Mouse (Mus musculus): ENCODE measurements around the gene Olfr987. TPM values are rescaled to one million over a fixed set of nuclear protein-coding genes. Genes with fewer than 3 reads are reported as not detected.

The Olfr987 gene
- polyA plus RNA-seq, 1 experiment from 2014 or later = not detected

Other genes with a start within 250 kb of the Olfr987 start
- gene Aplnr, start 203.1 kb downstream of the Olfr987 start, polyA plus RNA-seq (2014; fragmentation: Nextera tagmentation; extraction: Ambion mirVana) = 62.0 and 63.2 TPM in 2 replicates
- gene Lrrc55, start 142.1 kb downstream of the Olfr987 start, polyA plus RNA-seq (2014; fragmentation: Nextera tagmentation; extraction: Ambion mirVana) = 2.1 and 2.3 TPM in 2 replicates
- gene Olfr988, start 23.9 kb upstream of the Olfr987 start, polyA plus RNA-seq (2014; fragmentation: Nextera tagmentation; extraction: Ambion mirVana) = not detected in 2 replicates
- not detected in 2 replicates for gene Olfr992, start 70.2 kb upstream of the Olfr987 start, polyA plus RNA-seq (2014; fragmentation: Nextera tagmentation; extraction: Ambion mirVana)
- gene Olfr993, start 75.6 kb upstream of the Olfr987 start, polyA plus RNA-seq (2014; fragmentation: Nextera tagmentation; extraction: Ambion mirVana) = not detected in 2 replicates
- not detected in 2 replicates for gene Olfr994, start 97.1 kb upstream of the Olfr987 start, polyA plus RNA-seq (2014; fragmentation: Nextera tagmentation; extraction: Ambion mirVana)
- not detected in 2 replicates for gene Olfr995, start 104.3 kb upstream of the Olfr987 start, polyA plus RNA-seq (2014; fragmentation: Nextera tagmentation; extraction: Ambion mirVana)
- 4.3 and 4.5 TPM in 2 replicates for gene 4833423E24Rik, start 179.7 kb upstream of the Olfr987 start, polyA plus RNA-seq (2014; fragmentation: Nextera tagmentation; extraction: Ambion mirVana)
- gene Olfr996, start 239.9 kb upstream of the Olfr987 start, polyA plus RNA-seq (2014; fragmentation: Nextera tagmentation; extraction: Ambion mirVana) = not detected in 2 replicates
- not detected in 2 replicates for gene Olfr998, start 249.6 kb upstream of the Olfr987 start, polyA plus RNA-seq (2014; fragmentation: Nextera tagmentation; extraction: Ambion mirVana)